Mouse (Mus musculus) heart, adult 9 months (tissue): ENCODE results near the gene Cinp.

Experiments
- DNase-seq, 2 experiments: peaks; one replicate each; pipeline ENCODE4 v3.0.0; 2022; ENCODE audit warnings: low spot score in 2 of 2

Cinp gene

DNA sequence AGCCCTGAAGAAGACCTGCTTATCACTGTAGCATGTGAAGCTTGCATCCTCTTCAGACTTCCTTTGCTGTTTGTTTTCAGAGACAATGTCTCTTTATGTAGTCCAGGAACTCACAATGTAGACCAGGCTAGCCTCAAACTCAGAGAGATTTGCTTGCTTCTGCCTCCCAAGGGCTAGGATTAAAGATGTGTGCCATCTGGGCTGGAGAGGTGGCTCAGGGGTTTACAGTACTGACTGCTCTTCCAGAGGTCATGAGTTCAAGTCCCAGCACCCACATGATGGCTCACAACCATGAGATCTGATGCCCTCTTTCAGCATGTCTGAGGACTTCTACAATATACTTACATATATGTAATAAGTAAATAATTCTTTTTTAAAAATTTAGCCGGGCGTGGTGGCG is 53.8 kb downstream of the Cinp start:
- DNase-seq = no peak

DNA sequence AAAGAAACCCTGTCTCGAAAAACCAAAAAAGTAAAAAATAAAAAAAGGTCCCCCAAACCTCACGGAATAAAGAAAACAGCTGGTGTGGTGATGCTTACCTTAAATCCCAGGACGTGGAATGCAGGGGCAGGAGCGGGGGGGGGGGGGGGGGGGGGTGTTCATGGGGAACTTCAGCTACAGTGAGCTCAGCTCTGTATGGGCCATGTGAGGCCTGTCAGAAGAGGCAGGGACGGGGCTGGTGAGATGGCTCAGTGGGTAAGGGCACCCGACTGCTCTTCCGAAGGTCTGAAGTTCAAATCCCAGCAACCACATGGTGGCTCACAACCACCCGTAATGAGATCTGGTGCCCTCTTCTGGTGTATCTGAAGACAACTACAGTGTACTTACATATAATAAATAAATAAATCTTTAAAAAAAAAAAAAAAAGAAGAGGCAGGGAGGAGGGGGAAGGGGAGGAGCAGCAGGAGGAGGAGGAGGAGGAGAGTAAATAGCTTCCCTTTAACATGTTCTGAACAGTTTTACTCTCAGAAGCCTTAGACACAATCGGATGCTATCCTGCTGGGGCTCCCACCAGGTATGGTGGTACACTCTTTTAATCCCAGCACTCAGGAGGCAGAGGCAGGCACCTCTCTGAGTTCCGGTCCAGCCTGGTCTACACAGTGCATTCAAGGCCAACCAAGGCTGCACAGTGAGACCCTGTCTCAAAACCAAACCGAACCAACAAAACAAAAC is 58.5 kb downstream of the Cinp start:
- DNase-seq = no peak

DNA sequence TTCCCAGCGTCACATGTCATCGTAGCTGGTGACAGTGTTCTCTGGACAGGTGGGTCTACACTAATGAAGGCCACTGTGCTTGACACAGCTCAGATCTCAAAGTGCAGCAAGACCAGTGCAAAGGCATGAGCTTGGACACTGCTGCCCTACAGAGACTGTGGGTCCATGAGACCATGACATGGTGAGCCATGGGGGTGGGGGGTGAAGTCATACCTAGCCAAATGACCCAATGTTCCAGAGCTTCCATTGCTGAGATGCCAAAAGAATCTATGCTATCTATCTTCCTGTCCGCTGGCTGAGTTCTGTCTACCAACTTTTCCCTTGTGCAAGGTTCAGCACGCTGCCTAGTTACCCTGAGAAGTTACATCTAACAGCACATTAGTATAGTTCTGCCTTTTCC is 60.0 kb downstream of the Cinp start:
- no peak for DNase-seq
